Mouse (Mus musculus) C2C12 (cell line): ENCODE data around the gene Nop9.

Experiments used
- CEBPB ChIP-seq: IDR thresholded peaks from one replicate; pipeline ENCODE4 v1.6.1; 2011; ENCODE audit warnings: low read depth, mild to moderate bottlenecking, control low read depth, moderate library complexity
- CTCF ChIP-seq: IDR thresholded peaks from one replicate; pipeline ENCODE4 v1.5.1; 2011; ENCODE audit not compliant: control insufficient read depth, insufficient read depth, insufficient read length
- FOSL1 ChIP-seq: IDR thresholded peaks from one replicate; pipeline ENCODE4 v1.8.0; 2011; ENCODE audit warnings: mild to moderate bottlenecking, low read length; ENCODE audit not compliant: poor library complexity, insufficient read depth, severe bottlenecking
- MAX ChIP-seq: IDR thresholded peaks from one replicate; pipeline ENCODE4 v1.6.1; 2011; ENCODE audit warnings: mild to moderate bottlenecking, control low read depth
- MYOD1 ChIP-seq: IDR thresholded peaks from one replicate; pipeline ENCODE4 v1.6.1; 2011; ENCODE audit warnings: low read depth; ENCODE audit not compliant: control insufficient read depth, insufficient read length
- MYOG ChIP-seq: IDR thresholded peaks from one replicate; pipeline ENCODE4 v1.6.1; 2011; ENCODE audit not compliant: control insufficient read depth, insufficient read length; ENCODE audit errors: extremely low read depth
- USF1 ChIP-seq: IDR thresholded peaks from one replicate; pipeline ENCODE4 v1.6.1; 2011; ENCODE audit warnings: low read depth, mild to moderate bottlenecking, control low read depth, moderate library complexity

GRCm38 (mm10) chr14:55716271-55716670 lies 29.2 kb upstream of the Nop9 start:
- no peak for TF ChIP-seq CEBPB
- TF ChIP-seq MYOD1 = no peak
- TF ChIP-seq CTCF = no peak
- TF ChIP-seq USF1 = no peak
- no peak for TF ChIP-seq MYOG
- TF ChIP-seq MAX = no peak
- no peak for TF ChIP-seq FOSL1
